Mouse (Mus musculus) neural tube, embryonic 10.5 days (tissue): ENCODE results near the gene Zc3h18.
A peak's percentile ranks its signal among the peaks of the same experiment; 100 is the strongest.

Experiments
- DNase-seq: peaks from one replicate; pipeline ENCODE4 v3.0.0-alpha.2; 2017; ENCODE audit warnings: low spot score; ENCODE audit errors: extremely low spot score

Zc3h18 gene

DNA sequence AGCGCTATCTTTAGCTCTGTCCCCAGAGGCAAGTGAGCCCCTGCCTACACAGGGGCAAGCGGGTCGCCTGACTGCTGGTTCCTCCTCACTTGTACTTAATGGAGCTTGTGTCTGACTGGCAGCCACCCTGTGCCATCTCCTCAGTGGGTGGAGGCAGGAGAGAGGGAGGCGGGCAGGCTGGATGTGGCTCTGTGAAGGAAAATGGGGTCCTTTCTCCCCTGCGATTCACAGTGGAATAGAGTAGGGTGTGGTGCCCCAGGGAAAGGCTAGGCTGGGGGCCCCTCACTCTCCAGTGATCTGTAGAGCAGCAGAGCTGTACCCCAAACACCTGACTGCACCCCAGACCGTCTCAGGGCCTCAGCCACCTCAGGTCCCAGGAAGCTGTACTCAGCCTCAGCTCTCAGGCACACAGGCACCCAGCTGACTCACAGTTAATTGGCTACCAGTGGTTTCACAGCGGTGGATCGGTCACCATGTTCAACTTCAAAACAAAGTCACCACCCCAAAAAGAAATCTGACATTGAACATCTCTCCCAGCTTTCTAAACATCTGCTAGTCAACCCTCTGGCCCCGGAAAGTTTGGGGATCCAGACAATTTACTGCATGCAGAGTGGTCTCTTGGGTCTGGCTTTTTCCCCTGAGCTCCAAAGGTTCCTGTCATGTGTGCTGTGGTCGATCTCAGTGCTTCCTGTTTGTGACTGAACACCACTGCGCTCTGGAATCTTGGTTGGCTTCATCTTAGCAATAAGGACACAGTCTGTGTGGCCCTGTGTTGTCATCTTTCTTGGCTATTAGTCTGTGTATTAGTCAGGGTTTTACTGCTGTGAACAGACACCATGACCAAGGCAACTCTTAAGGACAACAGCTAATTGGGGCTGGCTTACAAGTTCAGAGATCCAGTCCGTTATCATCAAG is 31.0 kb upstream of the Zc3h18 start:
- no peak for DNase-seq

GRCm38 (mm10) chr8:122347811-122348552 is 28.4 kb upstream of the Zc3h18 start:
- DNase-seq = no peak

DNA sequence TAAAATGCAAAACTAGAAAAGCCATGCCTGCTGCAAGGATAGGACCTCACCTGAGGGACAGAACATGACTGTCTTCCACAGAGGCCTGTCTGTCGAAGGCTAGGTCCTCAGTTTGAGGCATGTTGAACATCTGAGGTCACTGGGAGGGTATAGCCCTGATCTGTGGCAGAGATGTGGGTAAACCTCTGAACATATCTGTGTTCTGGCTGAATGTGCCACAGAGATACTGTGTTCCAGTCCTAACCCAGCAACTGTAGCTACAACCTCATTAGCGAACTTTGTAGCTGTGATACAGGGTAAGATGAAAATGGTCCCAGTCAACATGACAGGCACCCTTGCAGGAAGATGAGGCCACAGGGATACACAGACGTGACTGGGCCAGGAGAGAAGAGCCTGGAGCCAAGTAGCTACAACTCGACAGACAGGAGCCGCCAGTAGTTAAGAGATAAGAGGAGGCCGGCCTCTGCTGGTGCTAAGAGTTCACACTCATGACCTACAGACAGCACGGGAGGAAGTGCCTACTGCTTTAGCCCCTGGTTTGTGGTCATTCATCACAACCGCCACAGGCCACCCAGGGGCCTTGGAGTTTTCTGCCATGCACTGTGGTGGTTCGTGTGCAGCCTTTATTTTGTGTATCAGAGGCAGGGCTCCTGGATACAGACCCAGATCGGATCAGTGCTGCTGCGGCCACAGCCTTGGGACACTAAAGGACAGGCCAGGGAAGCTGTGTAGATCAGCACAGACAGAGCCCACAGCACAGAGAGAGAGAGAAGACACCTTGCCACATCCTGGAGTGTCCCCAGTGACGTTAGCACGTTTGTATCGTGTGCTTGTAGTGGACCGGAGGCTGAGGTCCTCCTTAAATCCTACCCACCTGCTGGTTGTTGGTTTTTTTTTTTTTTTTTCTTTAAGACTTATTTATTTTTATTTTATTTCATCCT is 26.8 kb upstream of the Zc3h18 start:
- no peak for DNase-seq

- no peak for DNase-seq
Measured at GRCm38 (mm10) chr8:122350309-122351089, 25.9 kb upstream of the Zc3h18 start.

GRCm38 (mm10) chr8:122354157-122354556 is 22.3 kb upstream of the Zc3h18 start:
- DNase-seq = no peak

GRCm38 (mm10) chr8:122355642-122356606 is 20.5 kb upstream of the Zc3h18 start:
- no peak for DNase-seq

- DNase-seq = no peak
Measured at GRCm38 (mm10) chr8:122357202-122357601, 19.2 kb upstream of the Zc3h18 start.

DNA sequence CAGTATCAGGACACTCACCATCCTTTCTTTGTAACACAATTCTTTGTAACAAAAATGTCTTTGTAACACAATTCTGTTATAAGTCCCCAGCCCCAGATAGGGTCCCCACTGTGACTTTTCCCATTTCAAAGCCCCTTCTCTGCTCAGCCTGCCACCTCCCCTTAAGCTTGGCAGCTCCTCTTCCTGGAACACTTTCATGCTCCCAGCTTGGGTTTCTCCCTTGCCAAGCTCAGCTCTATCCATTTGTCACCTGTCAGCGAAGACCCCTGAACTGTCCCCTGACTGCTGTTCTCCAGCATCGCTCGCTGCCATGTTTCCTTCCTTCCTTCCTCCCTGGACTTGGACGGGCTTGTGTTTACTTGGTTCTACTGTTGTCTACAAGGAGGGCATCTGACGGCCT is 18.8 kb upstream of the Zc3h18 start:
- DNase-seq = no peak

DNA sequence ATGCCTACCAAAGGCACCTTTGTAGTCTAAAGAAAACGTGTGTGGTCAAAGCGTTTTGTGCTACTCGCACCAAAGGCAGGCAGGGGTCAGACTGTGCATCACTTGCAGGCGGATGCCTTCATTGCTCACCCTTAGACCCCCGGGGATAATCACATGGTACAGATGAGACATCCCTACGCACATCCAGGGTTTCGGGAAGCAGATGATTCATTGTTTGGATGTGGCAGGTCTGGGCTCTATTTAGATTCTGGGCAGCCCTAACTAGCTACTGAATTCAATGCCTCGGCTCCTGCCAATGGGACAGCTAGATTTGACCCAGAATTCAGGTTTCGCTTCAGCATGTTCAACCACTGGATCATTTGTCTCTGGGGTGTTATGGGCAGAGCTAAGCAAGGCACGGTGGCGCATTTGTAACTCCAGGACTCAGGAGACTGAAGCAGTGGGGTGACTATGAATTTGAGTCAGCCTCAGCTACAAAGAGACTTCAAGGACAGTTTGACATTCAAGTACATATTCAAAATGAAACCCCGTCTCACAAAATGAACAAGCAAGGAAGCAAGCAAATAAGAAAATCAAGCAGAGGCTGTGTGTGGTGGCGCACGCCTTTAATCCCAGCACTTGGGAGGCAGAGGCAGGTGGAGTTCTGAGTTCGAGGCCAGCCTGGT is 17.2 kb upstream of the Zc3h18 start:
- no peak for DNase-seq

- no peak for DNase-seq
Measured at GRCm38 (mm10) chr8:122360696-122361416, 15.6 kb upstream of the Zc3h18 start, which contains the start of gene Trhr2. Gene Trhr2, minus strand, starts transcription at chr8:122360746.

DNA sequence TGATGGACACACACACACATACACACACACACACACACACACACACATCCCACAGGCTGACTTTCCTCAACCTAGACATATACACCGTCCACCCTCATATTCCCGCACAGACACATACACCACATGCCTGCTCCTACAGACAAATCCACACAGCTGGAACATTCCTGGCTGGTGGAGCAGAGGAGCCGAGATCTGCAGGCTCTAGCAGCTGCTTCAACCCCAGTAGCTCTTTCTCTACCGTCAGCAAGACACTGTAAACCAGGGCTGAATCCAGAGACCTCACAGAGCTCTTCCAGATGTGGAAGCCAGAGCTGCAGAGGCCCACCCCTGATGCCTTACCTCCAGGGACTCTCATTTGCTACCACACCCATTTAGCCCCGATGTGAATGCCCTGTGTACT is 14.1 kb upstream of the Zc3h18 start:
- no peak for DNase-seq

DNA sequence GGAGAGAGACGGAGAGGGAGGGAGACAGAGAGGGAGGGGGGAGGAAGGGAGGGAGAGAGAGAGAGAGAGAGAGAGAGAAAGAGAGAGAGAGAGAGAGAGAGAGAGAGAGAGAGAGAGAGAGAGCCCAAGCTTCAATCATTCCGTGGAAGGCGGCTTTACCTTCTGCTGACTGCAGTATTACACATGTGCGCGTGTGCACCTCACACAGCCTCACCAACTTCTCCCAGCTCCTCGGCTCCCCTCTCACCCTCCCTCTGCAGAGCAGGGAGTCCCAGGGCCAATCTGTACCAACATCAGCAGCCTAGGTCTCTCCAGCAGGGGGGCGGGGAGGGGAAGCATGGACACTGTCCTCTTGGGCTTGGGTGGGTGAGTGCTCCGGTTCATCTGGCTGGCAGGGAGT is 13.4 kb upstream of the Zc3h18 start:
- no peak for DNase-seq

- DNase-seq = no peak
Measured at GRCm38 (mm10) chr8:122368494-122368893, 7.9 kb upstream of the Zc3h18 start.

- peak; percentile 63 for DNase-seq
Measured at GRCm38 (mm10) chr8:122369665-122370064, 6.7 kb upstream of the Zc3h18 start.

DNA sequence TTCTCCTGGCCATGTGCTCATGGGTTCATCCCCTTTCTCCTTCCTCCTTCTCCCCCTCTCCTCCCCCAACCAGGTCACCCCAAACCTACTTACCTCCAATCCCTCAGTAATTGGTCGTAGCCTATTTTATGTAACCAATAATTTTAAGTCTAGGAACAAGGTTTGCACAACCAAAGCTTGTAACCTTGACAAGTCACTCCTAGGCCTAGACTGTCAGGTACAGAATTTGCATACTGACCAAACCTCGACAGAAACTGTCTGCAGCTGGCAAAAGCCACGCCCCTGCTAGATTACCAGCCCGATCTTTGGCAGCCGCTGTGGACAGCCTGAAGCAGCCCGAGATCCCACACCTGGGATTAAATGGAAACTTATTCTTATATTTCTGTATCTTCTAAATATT is 4.7 kb upstream of the Zc3h18 start:
- no peak for DNase-seq

DNA sequence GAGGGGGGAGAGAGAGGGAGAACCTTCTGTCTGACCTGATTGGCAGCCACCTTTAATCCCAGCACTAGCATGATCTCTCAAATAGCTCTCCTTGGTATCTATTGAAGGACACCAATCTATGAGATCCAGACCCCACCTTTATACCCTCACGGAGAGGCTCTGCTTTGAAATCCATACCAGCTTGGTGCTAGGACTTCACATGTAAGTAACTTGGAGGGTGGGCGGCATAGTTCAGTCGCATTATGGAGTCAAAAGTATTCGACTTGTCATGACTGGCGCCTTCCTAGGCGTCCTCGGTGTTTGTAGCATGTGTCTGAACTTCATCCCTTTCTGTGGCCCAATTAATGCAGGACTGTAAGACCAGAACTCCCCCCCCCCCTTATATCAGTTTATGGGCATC is 1.1 kb upstream of the Zc3h18 start:
- no peak for DNase-seq

DNA sequence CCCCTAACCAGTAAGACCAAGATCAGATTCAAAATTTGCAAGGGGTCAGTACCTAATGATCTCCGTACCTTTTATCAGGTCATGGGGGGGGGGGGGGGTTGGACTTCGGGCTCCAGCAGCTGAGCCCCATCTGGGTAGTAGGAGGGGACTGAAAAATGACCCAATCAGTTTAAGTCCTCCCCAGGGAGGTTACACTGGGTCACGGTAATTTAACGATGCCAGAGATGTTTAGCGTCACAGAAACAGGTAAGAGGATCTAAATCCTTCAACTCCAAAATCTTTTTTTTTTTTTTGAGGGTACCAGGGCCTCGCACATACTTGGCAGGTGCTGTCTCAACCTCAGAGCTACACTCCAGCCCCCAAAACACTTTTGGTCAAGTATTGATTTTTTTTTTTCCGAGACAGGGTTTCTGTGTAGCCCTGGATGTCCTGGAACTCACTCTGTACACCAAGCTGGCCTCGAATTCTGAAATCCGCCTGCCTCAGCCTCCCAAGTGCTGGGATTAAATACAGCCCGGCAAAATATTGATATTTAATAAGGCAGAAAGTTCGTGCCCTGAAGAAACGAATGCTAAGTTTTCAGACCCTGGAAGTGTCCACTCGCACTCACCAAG is 551 bp upstream of the Zc3h18 start:
- DNase-seq = no peak

DNA sequence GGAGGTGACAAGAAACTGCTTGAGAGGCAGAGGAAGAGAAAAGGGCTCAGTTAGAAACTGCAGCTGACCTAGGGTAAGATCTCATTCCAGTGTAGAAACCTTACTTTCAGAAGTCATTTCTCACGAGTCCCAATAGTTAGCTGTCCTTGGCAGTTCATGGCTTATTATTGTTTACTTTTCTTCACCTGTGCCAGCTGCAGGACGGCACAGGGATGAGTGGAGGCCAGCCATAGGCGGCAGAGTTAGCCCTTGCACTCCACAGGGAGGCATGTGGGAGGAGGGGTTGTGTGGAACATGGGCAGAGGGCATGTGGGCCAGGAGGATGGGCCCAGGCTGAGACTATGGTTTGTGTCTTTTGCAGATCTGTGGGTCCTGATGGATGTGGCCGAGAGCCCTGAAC is 6.6 kb downstream of the Zc3h18 start:
- no peak for DNase-seq
